Mouse (Mus musculus): ENCODE measurements around the gene Hpd.

GRCm38 (mm10) chr5:123229296-123229695 lies 46.8 kb upstream of the Hpd start:
- TF ChIP-seq CTCF (IDR thresholded peaks at IDR 0.05; ENCODE audit: control insufficient read depth, insufficient read depth, insufficient read length): no peak
- TF ChIP-seq CEBPB (IDR thresholded peaks at IDR 0.05; ENCODE audit: low read depth): no peak
- no peak for TF ChIP-seq MYOG (IDR thresholded peaks at IDR 0.05; ENCODE audit: control insufficient read depth, extremely low read depth, insufficient read length)
- TF ChIP-seq MYOD1 (IDR thresholded peaks at IDR 0.05; ENCODE audit: control insufficient read depth, insufficient read length, low read depth): no peak
- TF ChIP-seq USF1 (IDR thresholded peaks at IDR 0.05; ENCODE audit: low read depth): no peak
